Mouse (Mus musculus) erythroblast, embryonic 14.5 days (primary cell): ENCODE results near the gene Ngdn.

Experiments used
- GATA1 ChIP-seq: IDR thresholded peaks from 2 replicates; pipeline ENCODE4 v1.6.1; 2012; ENCODE audit warnings: low read length, inconsistent platforms, mixed read lengths
- TAL1 ChIP-seq: IDR thresholded peaks from 3 replicates; pipeline ENCODE4 v1.6.1; 2012; ENCODE audit warnings: low read length, inconsistent platforms, mixed read lengths

GRCm38 (mm10) chr14:55063117-55063516 lies 47.9 kb downstream of the Ngdn start:
- TF ChIP-seq TAL1 (no peak), GATA1 (no peak)
